Mouse (Mus musculus): Measurements from ENCODE around the gene Dazap1.

DNA sequence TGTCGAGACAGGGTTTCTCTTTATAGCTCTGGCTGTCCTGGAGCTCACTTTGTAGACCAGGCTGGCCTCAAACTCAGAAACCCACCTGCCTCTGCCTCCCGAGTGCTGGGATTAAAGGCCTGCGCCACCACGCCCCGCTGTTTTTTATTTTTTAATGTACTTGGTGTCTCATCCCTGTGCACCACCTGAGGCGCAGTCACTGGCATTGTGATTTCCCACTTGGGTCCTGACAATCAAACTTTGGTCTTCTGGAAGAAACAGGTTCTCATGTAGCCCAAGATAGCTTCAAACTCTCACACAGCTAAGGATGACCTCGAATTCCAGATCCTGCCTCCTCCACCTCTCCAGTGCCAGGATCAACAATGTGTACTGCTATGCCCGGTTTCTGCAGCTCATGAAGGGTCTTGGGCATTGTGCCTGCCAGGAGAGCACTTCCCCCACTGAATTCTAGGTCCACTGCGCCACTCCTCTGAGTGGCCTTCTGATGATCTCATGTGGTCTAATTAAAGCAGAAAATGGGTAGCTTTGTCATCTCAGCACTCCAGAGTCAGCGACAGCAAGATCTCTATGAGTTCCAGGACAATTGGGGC lies 1.6 kb downstream of the Dazap1 start:
- no peak for TF ChIP-seq CTCF (conservative IDR thresholded peaks at IDR 0.05; ENCODE audit: low read length)
- TF ChIP-seq POU5F1 (IDR thresholded peaks at IDR 0.05; ENCODE audit: borderline replicate concordance, low read length), result no peak
- no peak for TF ChIP-seq NANOG (IDR thresholded peaks at IDR 0.05; ENCODE audit: borderline replicate concordance, low read length)
